Mouse (Mus musculus) spleen, embryonic (tissue): ENCODE measurements around the gene Foxo3.

Experiments used
- CTCF ChIA-PET: fragments of 350-600 bp; sonication (Branson Sonifier 250); formaldehyde crosslinking; loops from one replicate; lab custom pipeline; 2022; lab: Charles Lee

Foxo3 gene

DNA sequence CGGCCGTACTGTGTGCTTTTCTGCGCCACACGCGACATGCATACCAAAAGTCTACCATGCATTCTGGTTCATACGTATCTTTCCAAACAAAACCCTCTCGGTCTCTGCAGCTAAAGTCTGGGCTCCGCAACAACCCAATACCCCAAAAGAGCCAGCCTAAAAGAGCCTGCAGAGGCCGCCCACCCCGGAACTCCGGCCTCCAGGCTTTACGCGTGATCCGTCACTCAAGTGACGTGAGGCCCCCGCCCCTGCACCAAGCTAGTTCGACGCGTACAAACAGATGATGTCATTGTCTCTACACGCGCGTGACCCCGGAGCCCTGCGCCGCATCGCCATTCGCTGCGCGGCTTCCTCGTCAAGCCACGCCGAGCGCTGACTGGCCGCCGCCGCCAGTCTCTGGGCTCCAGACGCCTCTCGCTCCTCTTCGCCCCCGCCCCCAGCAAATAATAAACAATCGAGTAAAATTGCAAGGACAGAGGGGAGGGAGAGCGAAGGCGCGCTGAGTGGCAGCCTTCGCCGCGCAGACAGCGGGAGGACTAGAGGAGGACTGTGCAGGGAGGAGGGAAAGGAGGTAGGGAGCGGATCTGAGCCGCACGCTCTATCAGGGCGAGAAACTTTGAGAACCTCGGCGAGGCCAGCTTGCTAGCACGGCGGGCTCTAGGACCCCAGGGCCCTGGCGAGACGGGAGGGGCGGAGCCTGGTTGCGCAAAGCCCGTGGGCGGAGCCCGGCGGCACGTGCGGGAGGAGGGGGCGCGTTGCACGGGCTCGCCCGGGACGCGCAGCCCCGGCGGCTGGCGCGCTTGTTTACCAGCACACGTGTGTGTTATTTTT, 1.1 kb upstream of the Foxo3 start:
- CTCF ChIA-PET: no interaction called here

DNA sequence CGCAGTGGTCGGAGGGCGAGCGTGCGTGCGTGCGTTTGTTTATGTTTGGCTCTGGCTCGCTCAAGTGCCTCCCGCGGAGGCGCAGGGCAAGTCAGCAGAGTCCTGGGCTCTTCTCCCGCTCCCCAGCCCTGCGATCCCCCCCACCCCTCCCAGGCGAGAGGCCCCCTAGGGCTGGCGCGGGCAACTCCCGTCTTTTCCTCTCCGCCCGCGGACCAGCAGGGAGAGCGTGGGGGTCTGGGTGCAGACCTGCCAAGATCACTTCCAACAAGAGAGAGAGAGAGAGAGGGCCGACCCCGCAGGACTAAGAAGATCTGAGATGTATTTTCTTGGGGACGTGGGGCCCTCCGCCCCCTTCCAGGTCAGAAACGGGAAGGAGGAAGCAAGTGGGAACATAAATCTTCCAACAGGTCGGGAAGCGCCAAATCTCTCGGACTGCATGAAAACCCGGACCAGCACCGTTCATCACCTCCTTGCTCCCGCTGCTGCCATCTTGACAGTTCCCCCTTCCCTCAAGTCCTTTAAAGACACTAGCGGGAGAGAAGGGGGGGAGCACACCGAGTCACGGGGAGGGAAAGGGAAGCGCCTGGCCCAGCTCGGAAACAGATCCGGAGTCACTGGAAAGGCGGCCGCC, 569 bp downstream of the Foxo3 start:
- CTCF ChIA-PET: no interaction called here

DNA sequence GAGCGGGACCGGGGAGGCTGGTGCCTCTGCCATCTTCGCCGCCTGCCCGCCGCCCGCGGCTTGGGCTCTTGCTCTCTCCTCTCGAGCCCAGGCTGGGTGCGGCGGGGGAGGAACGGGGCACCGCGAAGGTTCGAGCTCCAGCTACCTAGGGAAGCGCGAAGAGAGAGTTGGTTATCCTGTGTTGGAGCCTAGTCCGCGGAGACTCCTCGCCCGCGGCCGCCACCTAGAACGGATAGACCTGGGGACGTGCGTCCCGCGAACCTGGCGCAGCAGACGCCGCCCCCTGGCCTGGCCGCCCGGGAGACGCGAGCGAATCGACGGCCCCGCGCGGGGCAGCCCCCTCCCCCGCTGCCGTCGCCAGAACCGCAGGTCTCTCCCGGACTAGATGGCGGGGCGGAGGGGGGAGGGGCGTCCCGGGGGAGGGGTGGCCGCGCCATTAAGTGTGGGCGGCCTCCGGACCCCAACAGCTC, 1.1 kb downstream of the Foxo3 start:
- CTCF ChIA-PET: no interaction called here

DNA sequence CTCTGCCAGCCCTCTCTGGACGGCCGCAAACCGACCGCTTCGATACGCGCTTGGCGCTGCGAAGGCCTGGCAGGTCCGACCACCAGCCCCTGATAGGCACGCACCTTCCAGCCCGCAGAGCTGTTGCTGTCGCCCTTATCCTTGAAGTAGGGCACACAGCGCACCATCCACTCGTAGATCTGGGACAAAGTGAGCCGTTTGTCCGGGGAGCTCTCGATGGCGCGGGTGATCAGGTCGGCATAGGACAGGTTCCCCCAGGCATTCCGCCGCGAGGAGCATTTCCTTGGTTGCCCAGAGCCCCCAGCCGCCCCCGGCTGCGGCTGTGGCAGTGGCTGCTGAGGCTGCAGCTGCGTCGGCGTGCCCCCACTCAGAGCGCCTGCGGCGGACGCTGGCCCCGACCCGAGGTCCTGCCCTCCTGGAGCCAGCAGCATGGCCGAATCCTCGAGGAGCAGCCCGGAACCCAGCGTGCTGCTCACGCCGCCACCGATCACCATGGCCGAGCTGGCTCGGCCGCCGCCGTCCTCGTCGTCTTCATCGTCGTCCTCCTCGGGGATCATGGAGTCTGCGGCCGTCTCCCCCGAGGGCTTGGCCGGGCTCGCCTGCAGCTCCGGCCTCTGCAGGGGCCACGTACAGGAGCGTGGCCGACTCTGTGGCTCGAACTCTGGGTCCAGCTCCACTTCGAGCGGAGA, 1.7 kb downstream of the Foxo3 start:
- CTCF ChIA-PET: no interaction called here

DNA sequence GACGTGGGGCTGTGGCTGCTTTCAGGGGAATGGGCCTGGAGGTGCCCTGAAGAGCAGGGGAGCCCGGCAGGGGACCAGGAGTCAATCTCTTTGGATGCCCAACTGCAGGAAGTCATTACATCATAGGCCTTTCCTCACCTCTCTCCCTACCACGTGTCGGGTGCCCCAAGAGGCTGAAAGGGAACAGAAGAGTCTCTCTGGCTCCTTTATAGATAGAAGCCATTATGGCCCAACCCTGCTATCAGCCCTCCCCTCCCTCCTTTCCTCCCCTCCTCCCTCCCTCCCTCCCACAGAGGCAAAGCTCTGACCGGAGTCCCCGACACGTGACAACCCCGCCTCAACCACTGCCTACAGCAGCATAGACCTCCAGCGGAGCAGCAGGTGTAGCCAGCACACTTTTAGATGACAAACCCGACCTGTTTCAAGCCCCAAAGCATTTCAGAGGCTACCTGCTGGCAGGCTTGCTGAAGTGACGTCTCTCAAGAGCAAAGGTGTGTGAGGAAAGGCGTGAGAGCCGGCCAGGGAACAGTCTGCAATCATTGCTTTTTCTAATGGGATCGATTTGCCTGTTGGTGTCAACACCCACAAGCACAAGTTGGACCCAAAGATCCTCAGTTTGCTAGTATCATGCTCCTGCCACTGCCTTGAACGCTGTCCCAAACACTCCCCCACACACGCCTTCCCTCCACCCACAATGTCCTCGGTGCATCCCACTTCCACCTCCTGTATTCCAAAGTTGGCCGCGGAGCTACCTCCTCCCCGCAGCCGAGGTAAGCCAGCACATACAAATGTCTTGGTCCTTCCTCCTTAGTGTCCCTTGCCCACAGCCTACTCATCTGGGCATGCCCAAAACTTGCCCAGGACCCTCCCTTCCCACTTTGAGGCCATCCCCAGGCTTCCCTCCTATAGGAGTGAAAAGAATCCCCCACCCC, 2.5 kb downstream of the Foxo3 start:
- CTCF ChIA-PET: interaction anchor here (0.7 kb wide), 1 partner anchor 435 kb away, joined by 3 read pairs; no protein-coding TSS in a partner anchor

DNA sequence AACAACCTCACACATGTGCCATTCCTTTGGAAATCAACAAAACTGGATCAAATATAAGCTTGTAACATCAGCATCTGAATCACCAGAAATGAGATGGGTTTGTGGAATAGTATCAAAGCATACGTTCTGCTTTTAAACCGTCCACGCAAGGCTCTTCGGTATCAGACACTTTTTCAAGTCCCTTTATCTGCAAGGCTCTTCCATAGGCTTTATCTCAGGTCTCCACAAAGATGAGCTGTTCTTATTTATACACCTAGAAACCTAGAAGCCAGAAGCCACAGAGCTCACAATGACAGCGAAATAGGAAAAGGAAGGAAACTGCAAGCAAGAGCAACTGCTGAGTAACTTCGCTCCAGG, 3.2 kb downstream of the Foxo3 start:
- CTCF ChIA-PET: no interaction called here

DNA sequence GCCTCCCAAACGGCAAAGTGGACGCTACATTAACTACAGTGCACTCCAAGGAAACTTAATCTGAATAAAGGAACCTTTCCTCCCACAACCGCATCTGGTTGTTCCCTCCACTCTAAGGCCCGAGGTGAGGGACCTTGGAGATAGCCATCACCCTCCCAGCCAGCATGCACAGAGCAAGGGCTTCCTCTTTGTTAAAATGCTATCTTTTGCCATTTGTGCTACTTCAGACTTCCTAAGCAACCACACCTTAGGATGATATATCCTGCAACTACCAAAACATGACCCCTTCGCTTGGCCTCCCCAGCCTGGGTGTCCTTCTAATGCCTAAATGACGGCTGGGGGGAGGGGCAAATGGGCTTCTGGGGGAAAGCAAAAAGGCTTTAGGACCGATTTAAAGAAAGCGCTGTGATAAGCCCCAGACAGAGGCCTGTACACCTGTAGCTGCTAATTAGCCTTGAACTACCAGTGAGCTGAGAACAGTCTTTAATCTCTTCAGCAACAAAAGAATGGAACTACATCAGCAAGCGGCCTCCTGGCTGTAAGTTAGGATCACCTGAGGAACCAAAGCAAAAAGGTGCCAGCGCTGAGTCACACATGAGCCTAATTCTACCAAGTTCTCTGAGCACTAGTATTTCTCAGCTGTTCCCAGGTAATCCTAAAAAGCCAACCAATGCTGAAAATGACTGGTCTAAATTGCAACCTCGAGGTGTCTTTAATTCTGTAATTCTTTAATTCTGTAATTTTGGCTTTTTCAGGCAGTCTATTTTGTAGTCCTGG, 4.9 kb downstream of the Foxo3 start:
- CTCF ChIA-PET: no interaction called here

DNA sequence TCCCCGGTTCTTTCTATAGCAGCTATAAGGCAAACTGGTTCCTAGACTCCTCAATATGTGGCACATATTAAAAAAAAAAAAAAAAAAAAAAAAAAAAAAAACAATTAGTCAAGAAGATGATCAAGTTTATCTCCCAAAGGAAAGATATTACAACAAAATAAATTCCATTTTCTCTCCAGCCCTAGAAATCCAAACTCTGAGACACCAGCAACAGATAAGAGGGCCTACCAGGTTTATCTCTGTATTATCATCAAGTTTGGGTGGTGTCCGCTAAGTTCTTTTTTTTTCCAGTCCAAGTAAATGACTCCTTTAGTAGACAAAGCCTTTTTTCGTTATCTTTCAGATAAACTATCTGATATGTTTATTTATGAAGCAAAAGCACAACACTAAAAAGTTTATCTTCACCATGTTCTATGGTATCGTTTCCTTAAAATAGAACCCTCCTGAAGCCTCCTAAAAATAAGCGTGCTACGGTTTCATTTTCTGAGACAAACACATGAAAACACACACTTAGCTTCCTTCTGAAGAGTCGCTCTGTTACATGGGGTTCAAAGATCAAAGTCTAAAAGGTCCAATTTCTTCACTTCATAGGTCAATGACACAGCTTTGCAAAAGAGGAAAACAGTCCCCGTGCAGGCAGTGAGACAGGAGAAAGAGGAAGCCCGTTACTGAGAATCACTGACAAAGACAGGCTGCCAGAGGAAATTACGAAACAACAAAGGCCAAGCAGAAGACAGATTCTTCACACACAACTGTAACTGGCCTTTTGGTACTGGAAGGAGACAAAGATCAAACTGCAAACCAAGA, 6.1 kb downstream of the Foxo3 start:
- CTCF ChIA-PET: interaction anchor here (0.5 kb wide), 1 partner anchor 334 kb away, joined by 5 read pairs; no protein-coding TSS in a partner anchor

DNA sequence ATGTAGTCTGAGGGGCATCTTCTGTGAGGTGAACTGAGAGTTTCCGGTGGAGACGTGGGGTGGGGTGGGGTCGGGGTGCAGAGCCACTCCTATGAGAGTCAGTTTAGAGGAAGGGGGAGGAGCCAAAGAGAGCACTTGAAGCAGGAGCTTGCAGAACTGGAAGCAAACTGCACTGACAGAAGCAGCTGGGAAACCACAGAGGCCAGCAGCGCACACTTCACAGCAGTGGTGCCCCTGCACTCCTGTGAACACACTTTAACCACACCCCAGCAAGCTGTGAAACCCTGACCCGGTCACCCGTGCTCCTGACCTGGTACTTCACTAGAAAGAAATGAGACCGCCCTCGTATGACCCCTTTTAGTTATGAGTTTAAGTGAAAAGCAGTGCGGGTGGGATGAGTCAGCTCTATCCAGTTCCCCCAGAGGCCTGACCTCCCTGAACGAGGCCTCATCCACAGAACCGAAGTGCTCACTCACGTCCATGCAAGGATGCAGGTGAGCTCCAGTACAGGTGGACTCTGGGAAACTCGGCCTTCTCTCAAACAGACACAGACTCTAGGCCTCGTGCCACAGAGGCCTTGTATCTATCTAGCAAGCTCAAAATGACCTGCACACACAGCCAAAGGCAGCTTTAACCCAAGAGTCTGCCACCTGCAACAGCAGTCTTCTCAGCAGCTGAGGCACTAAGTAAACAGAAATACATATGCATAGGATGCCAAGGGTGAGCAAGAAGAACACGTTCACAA, 7.1 kb downstream of the Foxo3 start:
- CTCF ChIA-PET: no interaction called here

DNA sequence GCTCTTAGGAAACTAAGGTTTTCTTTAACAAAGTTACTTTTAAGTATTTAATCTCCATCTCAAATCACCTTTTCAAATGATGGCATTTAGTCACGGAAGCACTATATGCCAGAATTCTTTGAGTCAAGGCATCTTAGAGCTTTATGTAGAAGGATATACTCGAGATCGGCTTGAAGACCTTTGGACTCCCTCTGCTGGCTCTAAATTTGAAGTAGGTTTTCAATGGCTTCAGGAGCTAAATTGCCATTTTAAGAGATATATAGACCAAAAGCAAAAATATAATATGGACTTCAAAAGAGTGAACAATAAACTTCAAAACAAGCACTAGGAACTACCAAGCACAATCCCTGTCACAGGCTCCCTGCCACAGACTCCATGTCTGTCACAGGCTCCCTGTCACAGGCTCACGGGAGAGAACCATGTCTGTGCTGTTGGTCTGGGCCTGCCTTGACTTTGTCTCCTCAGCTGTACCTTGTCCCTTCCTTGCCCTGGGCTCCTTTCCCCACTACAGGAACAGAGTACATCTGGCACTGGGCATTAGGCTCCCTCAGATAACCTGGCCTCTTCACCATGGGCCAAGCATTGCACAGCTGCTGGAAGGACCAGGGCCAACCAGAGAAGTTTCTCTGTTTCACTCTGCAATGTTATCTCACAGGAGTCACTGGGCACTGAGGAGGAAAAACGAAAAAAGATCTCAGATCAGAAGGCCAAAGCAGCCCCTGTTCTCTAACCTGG, 8.6 kb downstream of the Foxo3 start:
- CTCF ChIA-PET: interaction anchor here (0.6 kb wide), 1 partner anchor 413 kb away, joined by 5 read pairs; no protein-coding TSS in a partner anchor

DNA sequence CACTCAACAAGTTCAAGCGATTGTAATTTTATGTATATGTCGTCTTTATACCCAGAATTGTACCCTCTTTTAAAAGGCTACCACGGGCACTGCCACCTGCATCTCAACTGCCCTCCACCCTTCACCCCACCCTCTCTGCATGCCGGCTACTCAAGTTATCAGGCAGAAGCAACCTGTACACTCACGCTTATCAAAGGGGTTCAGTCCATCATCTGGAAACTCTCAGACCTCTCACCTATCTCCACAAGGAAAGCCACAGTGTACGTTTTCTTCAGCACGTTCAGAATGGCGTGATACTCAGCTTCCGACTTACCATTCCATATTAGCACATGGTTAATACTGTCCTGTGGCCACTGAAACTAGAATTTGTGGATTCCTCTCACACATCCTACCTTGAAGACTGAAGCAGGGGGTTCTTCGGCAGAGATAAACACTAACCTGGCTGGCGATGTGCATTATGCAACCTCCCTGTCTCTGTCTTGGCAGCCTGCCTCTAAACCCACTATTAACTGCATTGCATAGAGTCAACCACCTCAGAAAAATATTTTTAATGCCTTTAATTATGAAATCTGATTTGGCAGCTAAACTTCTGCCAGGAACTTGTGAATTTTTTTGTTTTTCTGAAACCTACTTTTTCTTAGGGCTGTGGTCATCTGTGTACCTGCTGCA, 11.4 kb downstream of the Foxo3 start:
- CTCF ChIA-PET: interaction anchor here (0.6 to 0.7 kb wide), 2 partner anchors 18 to 229 kb away, joined by 3 read pairs; no protein-coding TSS in a partner anchor

DNA sequence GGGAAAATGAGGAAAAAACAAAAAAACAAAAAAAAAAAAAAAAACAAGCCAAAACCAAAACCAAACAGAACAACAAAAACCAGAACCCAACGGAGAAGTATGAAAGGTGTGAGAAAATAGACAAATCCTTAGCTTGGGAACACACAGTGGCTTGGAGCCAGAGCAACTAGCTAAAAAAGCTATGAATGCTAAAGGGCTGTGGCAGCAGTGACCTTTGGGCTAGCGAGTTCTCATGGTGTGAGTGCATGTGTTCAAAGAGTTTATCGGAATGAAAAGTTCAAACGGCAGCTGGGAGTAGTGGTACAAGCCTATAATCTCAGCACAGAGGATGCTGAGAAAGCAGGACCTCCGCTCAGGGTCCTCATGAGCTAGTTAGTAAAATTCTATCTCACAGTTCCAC, 12.4 kb downstream of the Foxo3 start:
- CTCF ChIA-PET: interaction anchor here (0.6 to 0.7 kb wide), 2 partner anchors 26 to 50 kb away, joined by 9 to 10 read pairs; no protein-coding TSS in a partner anchor

DNA sequence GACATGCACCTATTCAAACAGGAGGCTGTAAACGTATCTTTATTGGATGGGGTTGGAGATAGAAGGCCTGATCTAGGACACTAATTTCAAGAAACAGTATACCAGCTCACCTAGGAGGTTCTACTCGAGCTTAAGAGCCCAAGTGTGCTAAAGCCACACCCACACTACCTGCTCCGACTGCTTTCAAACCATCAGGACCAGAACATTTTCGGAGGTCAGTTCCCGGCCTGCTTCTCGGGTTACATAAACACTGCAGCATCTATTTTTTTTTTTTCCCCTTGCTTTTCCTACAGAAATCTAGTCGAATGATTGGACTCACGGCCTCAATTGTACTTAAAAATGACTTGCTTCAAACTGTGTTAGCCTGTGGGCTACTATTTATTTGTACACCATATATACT, 12.9 kb downstream of the Foxo3 start:
- CTCF ChIA-PET: no interaction called here

DNA sequence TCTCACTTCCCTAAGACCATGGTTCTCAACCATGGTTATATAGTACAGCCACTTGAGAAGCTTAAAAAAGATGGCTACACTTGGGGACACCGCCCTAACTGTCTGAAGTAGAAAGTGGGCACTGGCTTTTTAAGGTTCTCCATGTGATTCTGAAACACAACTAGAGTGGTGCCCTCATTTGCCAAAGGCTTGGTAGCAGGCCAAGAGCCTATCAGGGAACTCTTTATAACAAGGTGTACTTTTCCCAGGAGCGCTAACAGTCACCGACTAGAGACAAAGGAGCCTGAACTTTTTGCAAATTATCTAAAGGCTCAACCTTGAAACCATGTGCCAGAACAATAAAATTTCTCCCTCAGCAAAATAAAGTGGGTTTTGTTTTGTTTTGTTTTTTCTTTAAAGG, 14.5 kb downstream of the Foxo3 start:
- CTCF ChIA-PET: interaction anchor here (0.7 kb wide), 1 partner anchor 29 kb away, joined by 3 read pairs; no protein-coding TSS in a partner anchor

DNA sequence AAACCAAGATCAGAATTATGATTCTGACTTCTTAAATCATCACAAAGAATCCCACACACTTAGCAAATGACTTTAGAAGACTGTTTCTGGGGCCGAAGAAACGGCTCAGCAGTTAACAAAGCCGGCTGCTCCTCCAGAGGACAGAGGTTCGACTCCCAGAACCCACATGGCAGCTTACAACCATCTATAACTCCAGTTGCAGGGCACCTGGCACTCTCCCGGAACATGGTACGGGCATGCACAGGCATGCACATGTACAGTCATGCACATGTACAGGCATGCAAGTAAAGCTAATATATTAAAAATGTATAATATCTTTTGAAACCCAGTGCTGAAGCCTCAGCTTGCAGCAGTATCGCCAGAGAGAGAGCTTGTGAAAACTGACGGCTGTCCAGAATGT, 15.5 kb downstream of the Foxo3 start:
- CTCF ChIA-PET: no interaction called here

DNA sequence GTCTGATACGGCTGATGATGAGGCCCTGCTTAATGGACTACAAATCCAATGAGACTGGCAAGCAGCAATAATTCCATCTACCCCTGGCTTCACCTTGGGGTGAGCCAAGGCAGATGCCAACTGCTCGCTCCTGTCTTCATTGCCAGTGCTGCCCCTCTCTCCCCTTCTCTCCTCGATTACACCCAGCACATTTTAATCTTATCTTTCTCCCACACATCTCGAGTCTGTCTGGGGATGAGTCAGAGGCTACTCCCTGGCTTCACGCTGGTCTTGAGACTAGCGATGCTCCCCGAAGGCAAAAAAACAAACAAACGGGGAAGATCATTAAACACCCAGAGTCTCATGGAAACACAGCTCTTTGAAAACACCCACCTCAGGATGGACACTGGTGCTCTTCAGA, 16.0 kb downstream of the Foxo3 start:
- CTCF ChIA-PET: no interaction called here

DNA sequence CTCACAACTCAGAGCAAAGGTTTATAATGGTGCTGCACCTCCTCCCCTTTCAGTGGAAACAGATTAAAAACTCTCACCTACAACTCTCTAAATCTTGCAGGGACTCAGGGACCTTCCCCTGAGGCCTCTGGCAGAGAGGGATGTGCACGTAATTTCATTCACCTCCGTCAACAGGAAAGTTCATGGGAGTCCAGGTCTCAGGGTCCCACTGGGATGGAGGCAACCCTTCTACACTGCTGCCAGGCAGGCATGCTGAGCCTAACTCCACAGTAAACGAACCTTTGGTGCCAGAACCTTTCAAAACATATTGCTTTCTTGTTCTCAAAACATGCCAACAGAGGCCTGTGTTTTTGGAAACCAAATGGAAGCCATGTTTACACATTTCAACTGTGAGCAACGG, 17.0 kb downstream of the Foxo3 start:
- CTCF ChIA-PET: no interaction called here
